In the genomic region with DNA sequence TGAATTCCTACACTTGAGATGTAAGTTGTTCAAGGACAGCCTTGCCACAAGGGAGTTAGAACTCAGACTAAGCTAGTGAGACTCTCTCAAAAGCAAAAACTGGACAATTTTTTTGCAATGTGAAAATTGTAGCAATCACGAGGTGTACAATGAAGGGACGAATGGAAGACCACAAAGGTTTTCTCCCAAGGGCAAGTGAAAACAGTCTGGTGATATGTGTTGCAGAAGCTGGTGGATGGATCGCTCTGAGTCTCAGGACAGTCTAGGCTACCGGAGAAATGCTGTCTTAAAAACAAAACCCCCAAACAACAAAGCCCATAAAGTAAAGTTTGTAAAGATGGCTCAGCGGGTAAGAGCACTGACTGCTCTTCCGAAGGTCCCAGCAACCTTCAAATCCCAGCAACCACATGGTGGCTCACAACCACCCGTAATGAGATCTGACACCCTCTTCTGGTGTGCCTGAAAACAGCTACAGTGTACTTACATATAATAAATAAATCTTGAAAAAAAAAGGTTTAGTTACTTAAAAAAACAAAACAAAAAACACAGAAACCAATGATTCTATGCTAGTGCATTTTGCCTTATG, we compare ENCODE assay signal across 10 mouse cellular contexts. TPM values are rescaled to one million over a fixed set of nuclear protein-coding genes. Genes with fewer than 3 reads are reported as not detected.
A peak's percentile ranks its signal among the peaks of the same experiment; 100 is the strongest.
DNase-seq lines count a peak whose midpoint lies in the region; ATAC-seq and TF ChIP-seq lines count a peak whose summit lies in the region.
"Had no signal": no experiment of that assay in that cellular context is flagged by ENCODE, and none has a peak within 500 bp of the region (broad histone marks: within the 10 kb centered on the region; RNA-seq: fewer than 3 reads in every experiment).

No protein-coding gene starts in this region.

- no peaks in the 10 kb centered on the region for H3K27me3 ChIP-seq in heart, embryonic 10.5 days (ENCODE audit: insufficient read depth, poor library complexity, severe bottlenecking)
- H3K27me3 ChIP-seq in ES-Bruce4 (ENCODE audit: control insufficient read depth, insufficient read depth, low read length, poor library complexity, severe bottlenecking), result no peaks in the 10 kb centered on the region
- H3K27me3 ChIP-seq in hindbrain, embryonic 13.5 days, result no peaks in the 10 kb centered on the region
- no peaks in the 10 kb centered on the region for H3K27me3 ChIP-seq in midbrain, embryonic 12.5 days

- H3K4me2 ChIP-seq in hindbrain, embryonic 13.5 days, result peak overlapping the region; percentile 95
- H3K4me2 ChIP-seq in midbrain, embryonic 12.5 days (replicated peaks), result peak overlapping the region; percentile 91

- 57% methylated on average over 7 of the region's 7 CpGs for WGBS in heart, embryonic 10.5 days
- 56% methylated on average over 7 of the region's 7 CpGs for WGBS in hindbrain, embryonic 13.5 days
- WGBS in midbrain, embryonic 12.5 days, result 53% methylated on average over 7 of the region's 7 CpGs

- no peak for DNase-seq in heart, embryonic 10.5 days (ENCODE audit: low spot score)
- no peak for DNase-seq in heart, postnatal 14 days
- no peak for DNase-seq in retina, postnatal 1 day
- DNase-seq in kidney, adult 11 months, result no peak
- DNase-seq in adrenal gland, postnatal 4 days (ENCODE audit: low spot score in 2 of 2), result no peak
- DNase-seq: cerebellum, adult 8-10 months; layer of hippocampus, postnatal 36 days had no signal

- no peak overlapping the region for H3K27ac ChIP-seq in heart, embryonic 10.5 days
- H3K27ac ChIP-seq in ES-Bruce4 (ENCODE audit: insufficient read depth, low read length), result peak overlapping the region; percentile 50; the same call in 1 of the 2 replicates
- H3K27ac ChIP-seq in hindbrain, embryonic 13.5 days, result no peak overlapping the region
- no peak overlapping the region for H3K27ac ChIP-seq in midbrain, embryonic 12.5 days (replicated peaks)

- no peak for TF ChIP-seq POLR2A in ES-Bruce4 (IDR thresholded peaks at IDR 0.05; ENCODE audit: insufficient read depth, low read length)

- H3K4me1 ChIP-seq in heart, embryonic 10.5 days, result peaks cover 18% of the 10 kb centered on the region
- no peaks in the 10 kb centered on the region for H3K4me1 ChIP-seq in ES-Bruce4 (ENCODE audit: control insufficient read depth, insufficient read depth, low read length)
- H3K4me1 ChIP-seq in hindbrain, embryonic 13.5 days (replicated peaks), result peaks cover 46% of the 10 kb centered on the region
- H3K4me1 ChIP-seq in midbrain, embryonic 12.5 days, result peaks cover 37% of the 10 kb centered on the region

- peaks cover 62% of the 10 kb centered on the region for H3K36me3 ChIP-seq in heart, embryonic 10.5 days
- peaks cover 76% of the 10 kb centered on the region for H3K36me3 ChIP-seq in ES-Bruce4 (ENCODE audit: control insufficient read depth, insufficient read depth, low read length, poor library complexity, severe bottlenecking)
- peaks cover 46% of the 10 kb centered on the region for H3K36me3 ChIP-seq in hindbrain, embryonic 13.5 days
- peaks cover 39% of the 10 kb centered on the region for H3K36me3 ChIP-seq in midbrain, embryonic 12.5 days

- peak overlapping the region; percentile 93 for H3K4me3 ChIP-seq in heart, embryonic 10.5 days
- H3K4me3 ChIP-seq in ES-Bruce4 (ENCODE audit: low read depth, low read length), result peak overlapping the region; percentile 58
- peak overlapping the region; percentile 94 for H3K4me3 ChIP-seq in hindbrain, embryonic 13.5 days
- peak overlapping the region; percentile 86; the same call in 1 of the 2 replicates for H3K4me3 ChIP-seq in midbrain, embryonic 12.5 days

- no peaks in the 10 kb centered on the region for H3K9me3 ChIP-seq in heart, embryonic 10.5 days
- H3K9me3 ChIP-seq in ES-Bruce4 (replicated peaks; ENCODE audit: control insufficient read depth, insufficient read depth, low read length, poor library complexity, severe bottlenecking), result no peaks in the 10 kb centered on the region
- no peaks in the 10 kb centered on the region for H3K9me3 ChIP-seq in hindbrain, embryonic 13.5 days
- H3K9me3 ChIP-seq in midbrain, embryonic 12.5 days, result 0 out of 2 replicates have a peak, but pooled peaks cover 4% of the 10 kb centered on the region

- H3K9ac ChIP-seq in ES-Bruce4 (ENCODE audit: low read depth, poor library complexity, severe bottlenecking), result peak overlapping the region; percentile 95
- peak overlapping the region; percentile 43 for H3K9ac ChIP-seq in hindbrain, embryonic 13.5 days
- H3K9ac ChIP-seq in midbrain, embryonic 12.5 days (replicated peaks), result peak overlapping the region; percentile 37; the same call in 1 of the 2 replicates

- no peak for TF ChIP-seq EP300 in ES-Bruce4 (IDR thresholded peaks at IDR 0.05; ENCODE audit: insufficient read depth, low read depth, low read length)

- intact Hi-C loops in heart, postnatal 14 days (cut with DNase I), result loop anchor here (2.0 to 5.0 kb wide), 4 partner anchors 33 to 296 kb away; a partner anchor contains a TSS

- TF ChIP-seq CTCF in ES-Bruce4 (IDR thresholded peaks at IDR 0.05; ENCODE audit: low read depth, low read length), result no peak

- no peak for ATAC-seq in hindbrain, embryonic 13.5 days (ENCODE audit: low FRiP score)
- ATAC-seq in midbrain, embryonic 12.5 days (ENCODE audit: low FRiP score, low read depth), result no peak

RNA-seq across cellular contexts. Expression of a gene that starts 2.1 kb away (rescaled TPM):
- polyA plus RNA-seq in heart, embryonic 10.5 days (2016; fragmentation: Nextera tagmentation; extraction: Ambion mirVana), result 474 and 598 TPM in 2 replicates
- total RNA-seq in heart, postnatal 14 days (2021), result 100 to 1,000 TPM; 125 TPM
- 622 and 631 TPM in 2 replicates for polyA plus RNA-seq in ES-Bruce4 (2011; ENCODE audit: insufficient read depth, insufficient read length, low read depth, missing spikeins)
- polyA plus RNA-seq in hindbrain, embryonic 13.5 days (2015; fragmentation: Nextera tagmentation; extraction: Ambion mirVana), result 265 and 290 TPM in 2 replicates
- 373 and 400 TPM in 2 replicates for polyA plus RNA-seq in midbrain, embryonic 12.5 days (2016; fragmentation: Nextera tagmentation; extraction: Ambion mirVana)
- 100 to 1,000 TPM; 424 to 448 TPM for total RNA-seq in adrenal gland, postnatal 4 days (2021)

RNA-seq across cellular contexts. Expression of a gene that starts 2.2 kb away (rescaled TPM):
- 650 and 681 TPM in 2 replicates for polyA plus RNA-seq in heart, embryonic 10.5 days (2016; fragmentation: Nextera tagmentation; extraction: Ambion mirVana)
- total RNA-seq in heart, postnatal 14 days (2021), result 100 to 1,000 TPM; 331 to 362 TPM
- 626 and 704 TPM in 2 replicates for polyA plus RNA-seq in ES-Bruce4 (2011; ENCODE audit: insufficient read depth, insufficient read length, low read depth, missing spikeins)
- polyA plus RNA-seq in hindbrain, embryonic 13.5 days (2015; fragmentation: Nextera tagmentation; extraction: Ambion mirVana), result 287 and 288 TPM in 2 replicates
- 337 and 368 TPM in 2 replicates for polyA plus RNA-seq in midbrain, embryonic 12.5 days (2016; fragmentation: Nextera tagmentation; extraction: Ambion mirVana)
- 100 to 1,000 TPM; 727 to 733 TPM for total RNA-seq in adrenal gland, postnatal 4 days (2021)

RNA-seq across cellular contexts. Expression of a gene that starts 33.3 kb away (rescaled TPM):
- 24.1 and 26.6 TPM in 2 replicates for polyA plus RNA-seq in heart, embryonic 10.5 days (2016; fragmentation: Nextera tagmentation; extraction: Ambion mirVana)
- total RNA-seq in heart, postnatal 14 days (2021), result 10 to 100 TPM; 47.3 to 61.7 TPM
- 21.2 and 27.1 TPM in 2 replicates for polyA plus RNA-seq in ES-Bruce4 (2011; ENCODE audit: insufficient read depth, insufficient read length, low read depth, missing spikeins)
- polyA plus RNA-seq in hindbrain, embryonic 13.5 days (2015; fragmentation: Nextera tagmentation; extraction: Ambion mirVana), result 31.6 and 33.4 TPM in 2 replicates
- 30.1 and 30.9 TPM in 2 replicates for polyA plus RNA-seq in midbrain, embryonic 12.5 days (2016; fragmentation: Nextera tagmentation; extraction: Ambion mirVana)
- total RNA-seq in adrenal gland, postnatal 4 days (2021), result 10 to 100 TPM; 19.9 to 28.3 TPM

RNA-seq across cellular contexts. Expression of a gene that starts 45.2 kb away (rescaled TPM):
- 101 and 112 TPM in 2 replicates for polyA plus RNA-seq in heart, embryonic 10.5 days (2016; fragmentation: Nextera tagmentation; extraction: Ambion mirVana)
- 10 to 100 TPM; 36.6 to 38.2 TPM for total RNA-seq in heart, postnatal 14 days (2021)
- polyA plus RNA-seq in ES-Bruce4 (2011; ENCODE audit: insufficient read depth, insufficient read length, low read depth, missing spikeins), result 77.2 and 83.5 TPM in 2 replicates
- 190 and 200 TPM in 2 replicates for polyA plus RNA-seq in hindbrain, embryonic 13.5 days (2015; fragmentation: Nextera tagmentation; extraction: Ambion mirVana)
- polyA plus RNA-seq in midbrain, embryonic 12.5 days (2016; fragmentation: Nextera tagmentation; extraction: Ambion mirVana), result 158 and 161 TPM in 2 replicates
- total RNA-seq in adrenal gland, postnatal 4 days (2021), result 100 to 1,000 TPM; 175 to 181 TPM

RNA-seq across cellular contexts. Expression of a gene that starts 58.6 kb away (rescaled TPM):
- polyA plus RNA-seq in heart, embryonic 10.5 days (2016; fragmentation: Nextera tagmentation; extraction: Ambion mirVana), result 192 and 232 TPM in 2 replicates
- total RNA-seq in heart, postnatal 14 days (2021), result 100 to 1,000 TPM; 100 to 106 TPM
- 277 and 314 TPM in 2 replicates for polyA plus RNA-seq in ES-Bruce4 (2011; ENCODE audit: insufficient read depth, insufficient read length, low read depth, missing spikeins)
- 343 and 352 TPM in 2 replicates for polyA plus RNA-seq in hindbrain, embryonic 13.5 days (2015; fragmentation: Nextera tagmentation; extraction: Ambion mirVana)
- 344 and 364 TPM in 2 replicates for polyA plus RNA-seq in midbrain, embryonic 12.5 days (2016; fragmentation: Nextera tagmentation; extraction: Ambion mirVana)
- total RNA-seq in adrenal gland, postnatal 4 days (2021), result 100 to 1,000 TPM; 199 to 213 TPM

Comparison
In these comparisons a context has a peak if more than half of its experiments do, and no peak if none do; other contexts are left out.
1. H3K9ac ChIP-seq: peak in every context shown above with its lines; median percentile 95 in ES-Bruce4; 43 in hindbrain, embryonic 13.5 days; 37 in midbrain, embryonic 12.5 days.